ENCODE assay signal across 12 mouse cellular contexts in the genomic region with DNA sequence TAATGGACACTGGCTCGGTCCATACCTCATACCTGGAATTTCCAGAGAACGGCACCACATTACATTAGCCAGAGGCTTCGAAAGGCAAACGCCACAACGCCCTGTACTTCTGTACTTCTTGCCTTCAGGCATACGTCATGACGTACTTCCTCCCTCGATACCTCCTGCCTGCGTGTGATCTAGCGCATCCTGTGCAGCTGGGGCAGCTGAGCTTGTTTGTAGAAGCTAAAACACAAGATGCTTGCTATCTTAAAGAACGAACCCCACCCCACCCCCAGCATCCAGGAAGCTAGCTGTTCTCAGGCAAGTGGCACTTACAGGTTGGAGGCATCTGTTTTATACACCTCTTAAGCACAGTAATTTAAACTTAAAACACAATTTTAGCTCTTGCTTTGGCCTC. TPM values are rescaled to one million over a fixed set of nuclear protein-coding genes. Genes with fewer than 3 reads are reported as not detected.
DNase-seq lines count a peak whose midpoint lies in the region; ATAC-seq and TF ChIP-seq lines count a peak whose summit lies in the region.
"Had no signal": no experiment of that assay in that cellular context is flagged by ENCODE, and none has a peak within 500 bp of the region (broad histone marks: within the 10 kb centered on the region; RNA-seq: fewer than 3 reads in every experiment).

No protein-coding gene starts in this region.

- no peak overlapping the region for H3K9ac ChIP-seq in lung, embryonic 14.5 days

- WGBS in lung, embryonic 14.5 days, result 60% methylated on average over 11 of the region's 11 CpGs
- WGBS in forebrain, embryonic 10.5 days, result 85% methylated on average over 11 of the region's 11 CpGs

- no peaks in the 10 kb centered on the region for H3K36me3 ChIP-seq in lung, embryonic 14.5 days (ENCODE audit: insufficient read depth)
- H3K36me3 ChIP-seq in forebrain, embryonic 10.5 days (replicated peaks), result no peaks in the 10 kb centered on the region

- 0 out of 2 replicates have a peak, but pooled peaks cover 4% of the 10 kb centered on the region for H3K4me1 ChIP-seq in lung, embryonic 14.5 days (ENCODE audit: insufficient read depth)
- peaks cover 7% of the 10 kb centered on the region; the same call in 1 of the 2 replicates for H3K4me1 ChIP-seq in forebrain, embryonic 10.5 days

- DNase-seq in lung, embryonic 14.5 days, result no peak
- no peak for DNase-seq in lung, postnatal 4 days
- peak; percentile 79 for DNase-seq in ZHBTc4 (ENCODE audit: low read depth, low spot score)
- DNase-seq in thymus, postnatal 10 days (ENCODE audit: low spot score in 2 of 2), result peak; percentile 81 to 87
- no peak for DNase-seq in urinary bladder, adult 2 months (ENCODE audit: low spot score)
- no peak for DNase-seq in forebrain, embryonic 10.5 days (ENCODE audit: extremely low spot score, low spot score)
- no peak for DNase-seq in layer of hippocampus, postnatal 36 days
- DNase-seq: gastrocnemius, postnatal 14 days; right cerebral cortex, adult 18-20 months had no signal

- no peaks in the 10 kb centered on the region for H3K9me3 ChIP-seq in lung, embryonic 14.5 days (ENCODE audit: low read depth, low read length)
- H3K9me3 ChIP-seq in forebrain, embryonic 10.5 days, result no peaks in the 10 kb centered on the region; the same call in 1 of the 2 replicates

- no peak overlapping the region for H3K4me3 ChIP-seq in lung, embryonic 14.5 days (ENCODE audit: low read depth, low read length)
- no peak overlapping the region for H3K4me3 ChIP-seq in forebrain, embryonic 10.5 days

- H3K27ac ChIP-seq in lung, embryonic 14.5 days (ENCODE audit: low read depth), result no peak overlapping the region
- no peak overlapping the region for H3K27ac ChIP-seq in forebrain, embryonic 10.5 days
- H3K27ac ChIP-seq: macrophage had no signal

- H3K4me2 ChIP-seq in lung, embryonic 14.5 days, result no peak overlapping the region

- no peaks in the 10 kb centered on the region for H3K27me3 ChIP-seq in lung, embryonic 14.5 days (ENCODE audit: insufficient read depth, low read length)
- H3K27me3 ChIP-seq in forebrain, embryonic 10.5 days (ENCODE audit: poor library complexity, severe bottlenecking), result no peaks in the 10 kb centered on the region

- TF ChIP-seq CTCF in lung, embryonic 14.5 days (IDR thresholded peaks at IDR 0.05; ENCODE audit: low read depth), result no peak

- ATAC-seq in lung, embryonic 14.5 days (ENCODE audit: insufficient read depth), result peak; percentile 44; the same call in 1 of the 2 replicates
- peak; percentile 76 for ATAC-seq in monocyte, adult 5-6 weeks (replicated peaks; ENCODE audit: insufficient number of reproducible peaks, low FRiP score, low TSS enrichment, poor library complexity, severe bottlenecking)
- ATAC-seq: intestine, embryonic 16.5 days had no signal

RNA-seq across cellular contexts. Expression of gene Msl2, which starts 12.9 kb away (rescaled TPM):
- polyA plus RNA-seq in lung, embryonic 14.5 days (2014; fragmentation: Nextera tagmentation; extraction: Ambion mirVana), result 7.4 and 8.4 TPM in 2 replicates
- 52.9 to 75.5 TPM (median 58.3 TPM) in 3 replicates for total RNA-seq in monocyte, adult 5-6 weeks (2017)
- polyA plus RNA-seq in urinary bladder, adult 2 months (2012; rRNA removed), result 18.5 and 24.3 TPM in 2 replicates
- polyA plus RNA-seq in forebrain, embryonic 10.5 days (2016; fragmentation: Nextera tagmentation; extraction: Ambion mirVana), result 3.4 and 4.0 TPM in 2 replicates
- total RNA-seq in layer of hippocampus, postnatal 36 days (2021), result 10 to 100 TPM; 68.7 to 68.9 TPM

RNA-seq across cellular contexts. Expression of gene Pccb, which starts 26.3 kb away (rescaled TPM):
- 22.3 and 22.4 TPM in 2 replicates for polyA plus RNA-seq in lung, embryonic 14.5 days (2014; fragmentation: Nextera tagmentation; extraction: Ambion mirVana)
- 2.6 to 5.3 TPM (median 3.8 TPM) in 3 replicates for total RNA-seq in monocyte, adult 5-6 weeks (2017)
- 56.6 and 61.2 TPM in 2 replicates for polyA plus RNA-seq in urinary bladder, adult 2 months (2012; rRNA removed)
- 12.3 and 14.1 TPM in 2 replicates for polyA plus RNA-seq in forebrain, embryonic 10.5 days (2016; fragmentation: Nextera tagmentation; extraction: Ambion mirVana)
- total RNA-seq in layer of hippocampus, postnatal 36 days (2021), result 10 to 100 TPM; 43.0 to 43.3 TPM

Comparison
In these comparisons a context has a peak if more than half of its experiments do, and no peak if none do; other contexts are left out.
1. DNase-seq: peak in ZHBTc4 (single experiment) and thymus, postnatal 10 days (2 of 2); none in lung, embryonic 14.5 days (single experiment), lung, postnatal 4 days (0 of 2), urinary bladder, adult 2 months (single experiment), forebrain, embryonic 10.5 days (single experiment) and layer of hippocampus, postnatal 36 days (0 of 2).